Mouse (Mus musculus) forebrain, postnatal 0 days (tissue): ENCODE measurements at regions not wholly inside any gene's neighbourhood (a gene's known extent, or its start where the extent isn't known, plus 50 kb on each side); places are given as distances from the start of the nearest gene placed in this dataset.
A peak's percentile ranks its signal among the peaks of the same experiment; 100 is the strongest.

Experiments
- ATAC-seq: fragments of 200-750 bp; cut with Nextera tagmentation; 2 replicates; pipeline ENCODE4 v1.8.0; 2017; ENCODE audit warnings: mild to moderate bottlenecking, moderate library complexity
- DNase-seq: peaks from one replicate; pipeline ENCODE4 v3.0.0-alpha.2; 2015
- H3K27ac ChIP-seq: fragments of 300-500 bp; sonication (generic); 2 replicates; pipeline ENCODE4 v1.5.1; 2014; ENCODE audit warnings: low read depth, mild to moderate bottlenecking, antibody characterized with exemption, low read length, moderate library complexity, mixed read lengths
- H3K27me3 ChIP-seq: fragments of 300-500 bp; sonication (generic); 2 replicates; pipeline ENCODE4 v1.6.1; 2014; ENCODE audit warnings: mild to moderate bottlenecking, low read length, mixed read lengths; ENCODE audit not compliant: insufficient read depth
- H3K36me3 ChIP-seq: fragments of 300-500 bp; sonication (generic); 2 replicates; pipeline ENCODE4 v1.6.1; 2014; ENCODE audit warnings: mild to moderate bottlenecking, moderate library complexity; ENCODE audit not compliant: insufficient read depth
- H3K4me1 ChIP-seq: fragments of 300-500 bp; sonication (generic); 2 replicates; pipeline ENCODE4 v1.6.1; 2014; ENCODE audit warnings: antibody characterized with exemption; ENCODE audit not compliant: insufficient read depth
- H3K4me2 ChIP-seq: fragments of 300-500 bp; sonication (generic); 2 replicates; pipeline ENCODE4 v1.6.1; 2014; ENCODE audit warnings: low read depth, mild to moderate bottlenecking, moderate library complexity
- H3K4me3 ChIP-seq: fragments of 300-500 bp; sonication (generic); 2 replicates; pipeline ENCODE4 v1.5.1; 2014; ENCODE audit warnings: low read depth, low read length, mixed read lengths
- H3K9ac ChIP-seq: fragments of 300-500 bp; sonication (generic); 2 replicates; pipeline ENCODE4 v1.6.1; 2014; ENCODE audit warnings: mild to moderate bottlenecking
- H3K9me3 ChIP-seq: fragments of 300-500 bp; sonication (generic); 2 replicates; pipeline ENCODE4 v1.6.1; 2016; ENCODE audit warnings: low read length
- CTCF ChIP-seq: sonication (generic); IDR thresholded peaks from 2 replicates; pipeline ENCODE4 v1.5.1; 2016; ENCODE audit warnings: antibody characterized with exemption, control low read depth, low read depth
- WGBS: fragments of 180-500 bp; shearing (Covaris S2); extraction: QIAGEN DNeasy Blood & Tissue Kit; methylation state at CpG from one replicate; pipeline ENCODE4 v1.1.7; 2014; 5-methylcytosine and 5-hydroxymethylcytosine counted together

DNA sequence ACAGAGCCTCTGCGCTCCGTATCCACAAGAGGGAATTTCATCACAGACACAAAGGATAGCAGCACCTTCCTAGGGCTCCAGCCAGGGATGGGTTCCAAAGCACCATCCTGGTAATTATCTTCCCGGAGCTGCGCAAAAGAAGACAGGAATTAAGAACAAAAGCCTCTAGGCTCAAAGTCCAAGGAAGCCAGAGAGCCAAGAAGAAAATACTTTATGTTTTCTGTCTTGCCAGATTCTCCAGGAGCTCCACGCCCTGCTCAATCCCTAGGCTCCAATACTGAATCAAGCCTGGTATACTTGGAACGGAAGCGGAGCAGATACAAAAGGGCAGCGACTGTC, 54.4 kb downstream of the Irf2bpl start:
- 0 out of 2 replicates have a peak overlapping the region, but pooled peaks have one; percentile 14 for H3K9ac ChIP-seq
- H3K4me2 ChIP-seq, result no peak overlapping the region
- WGBS, result 43% methylated on average over 8 of the region's 8 CpGs
- TF ChIP-seq CTCF, result no peak
- H3K36me3 ChIP-seq, result no peaks in the 10 kb centered on the region
- no peak for ATAC-seq
- no peak overlapping the region for H3K27ac ChIP-seq
- H3K4me3 ChIP-seq, result no peak overlapping the region
- H3K9me3 ChIP-seq, result no peaks in the 10 kb centered on the region
- no peaks in the 10 kb centered on the region for H3K27me3 ChIP-seq
- no peak for DNase-seq
- H3K4me1 ChIP-seq, result peaks cover 23% of the 10 kb centered on the region

DNA sequence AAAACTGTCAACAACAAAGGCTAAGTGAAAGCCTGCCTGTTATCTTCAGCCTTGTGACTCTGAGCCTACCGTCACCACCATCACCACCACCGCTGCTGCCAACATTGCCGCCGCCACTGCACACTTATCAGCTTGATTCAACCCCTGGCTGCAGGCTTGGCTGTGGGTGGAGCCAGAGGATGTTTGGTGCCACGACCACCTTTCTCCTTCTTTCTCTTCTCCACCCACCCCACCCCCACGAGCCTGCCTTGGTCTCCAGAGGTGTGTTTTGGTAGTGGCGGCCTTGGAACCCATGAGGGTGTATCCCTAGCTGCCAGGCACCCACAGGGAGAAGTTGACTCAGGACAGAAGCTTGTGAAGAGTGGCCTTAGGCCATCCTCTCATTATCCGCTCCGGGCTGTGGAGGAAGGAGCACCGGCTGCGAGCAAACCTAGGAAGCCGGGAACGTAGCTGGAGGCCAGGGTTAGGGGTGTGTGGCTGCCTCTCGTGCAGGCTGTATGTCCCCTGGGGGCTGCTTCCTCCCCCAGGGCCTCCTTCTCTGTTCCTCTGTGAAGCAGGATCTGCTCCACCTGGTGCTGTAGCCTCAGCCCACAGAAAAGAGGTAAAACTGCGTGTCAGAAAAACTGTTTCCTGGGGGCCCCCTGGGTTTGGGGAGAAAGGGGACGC, 54.9 kb downstream of the Irf2bpl start:
- Histone ChIP-seq H3K4me1 (peaks cover 28% of the 10 kb centered on the region), H3K9me3 (no peaks in the 10 kb centered on the region), H3K4me2 (no peak overlapping the region), H3K36me3 (no peaks in the 10 kb centered on the region), H3K27ac (no peak overlapping the region), H3K27me3 (no peaks in the 10 kb centered on the region), H3K9ac (0 out of 2 replicates have a peak overlapping the region, but pooled peaks have one; percentile 14), H3K4me3 (no peak overlapping the region)
- DNase-seq, result no peak
- ATAC-seq, result no peak
- no peak for TF ChIP-seq CTCF
- 52% methylated on average over 16 of the region's 16 CpGs for WGBS

DNA sequence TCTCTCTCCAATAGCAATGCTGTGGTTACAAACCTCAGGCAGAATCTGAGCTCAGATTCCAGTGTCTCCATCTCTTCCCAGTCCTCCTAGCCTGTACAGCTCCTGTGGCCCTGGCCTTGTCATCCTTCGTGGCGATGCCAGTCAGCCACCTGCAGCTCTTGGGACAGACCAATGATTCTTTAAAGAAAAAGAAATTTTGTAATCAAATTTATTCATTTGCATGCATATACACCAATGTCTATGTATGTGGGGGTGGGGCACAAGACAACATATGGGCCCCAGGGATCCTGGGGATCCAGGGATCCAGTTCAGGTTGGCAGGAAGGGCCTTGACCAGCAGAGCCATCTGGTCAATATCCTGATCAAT, 57.4 kb downstream of the Irf2bpl start:
- 73% methylated on average over 2 of the region's 2 CpGs for WGBS
- Histone ChIP-seq H3K4me2 (no peak overlapping the region), H3K4me1 (peaks cover 33% of the 10 kb centered on the region), H3K27me3 (no peaks in the 10 kb centered on the region), H3K9me3 (no peaks in the 10 kb centered on the region), H3K36me3 (no peaks in the 10 kb centered on the region), H3K9ac (no peak overlapping the region), H3K27ac (peak overlapping the region; percentile 25), H3K4me3 (no peak overlapping the region)
- ATAC-seq, result no peak
- no peak for TF ChIP-seq CTCF
- DNase-seq, result no peak

DNA sequence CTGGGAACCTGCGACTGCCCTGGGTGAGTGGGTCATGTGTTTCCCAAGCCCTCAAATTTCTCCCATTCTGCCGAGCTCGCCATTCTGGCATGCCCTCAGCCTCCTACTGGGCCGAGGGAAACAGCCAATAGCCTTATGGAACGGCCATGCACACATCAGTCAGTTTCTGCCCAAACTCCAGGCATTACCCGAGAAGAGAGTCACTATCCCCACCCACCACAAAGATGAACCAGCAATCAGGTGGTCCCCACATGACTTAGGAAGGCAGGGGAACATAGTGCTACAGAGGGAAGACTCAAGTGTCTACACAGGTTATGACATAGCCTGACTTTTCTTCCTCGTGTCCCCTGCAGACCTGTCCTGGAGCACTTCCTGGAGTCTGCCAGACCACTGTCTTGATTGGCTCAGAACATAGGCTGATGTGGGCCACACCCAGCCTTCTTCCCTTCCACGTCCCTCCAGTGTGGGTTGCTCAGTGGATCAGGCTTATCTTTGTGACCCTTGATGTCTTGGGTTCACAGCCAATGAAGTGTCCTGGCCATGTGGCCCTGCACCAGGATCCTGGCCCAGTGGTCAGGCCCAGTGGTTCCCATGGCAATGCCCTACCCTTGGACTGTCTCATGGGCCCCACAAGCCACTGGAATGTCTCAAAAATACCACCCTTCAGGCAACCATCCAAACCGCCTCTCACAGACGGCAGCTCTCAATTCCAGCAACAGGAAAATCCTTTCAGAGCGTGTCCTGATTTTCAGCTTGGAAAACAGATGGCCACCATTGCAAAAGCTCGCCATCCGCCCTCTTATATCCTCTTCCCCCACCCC, 58.0 kb downstream of the Irf2bpl start:
- Histone ChIP-seq H3K4me3 (no peak overlapping the region), H3K36me3 (no peaks in the 10 kb centered on the region), H3K9me3 (no peaks in the 10 kb centered on the region), H3K4me2 (no peak overlapping the region), H3K27me3 (no peaks in the 10 kb centered on the region), H3K9ac (no peak overlapping the region), H3K27ac (peak overlapping the region; percentile 25), H3K4me1 (peaks cover 27% of the 10 kb centered on the region)
- no peak for DNase-seq
- ATAC-seq, result no peak
- 36% methylated on average over 13 of the region's 13 CpGs for WGBS
- TF ChIP-seq CTCF, result no peak

GRCm38 (mm10) chr12:86825584-86826419, 58.8 kb downstream of the Irf2bpl start:
- H3K9ac ChIP-seq, result no peak overlapping the region
- no peak for ATAC-seq
- DNase-seq, result no peak
- peak overlapping the region; percentile 96 for H3K27ac ChIP-seq
- H3K36me3 ChIP-seq, result no peaks in the 10 kb centered on the region
- peaks cover 26% of the 10 kb centered on the region for H3K4me1 ChIP-seq
- H3K27me3 ChIP-seq, result no peaks in the 10 kb centered on the region
- no peak for TF ChIP-seq CTCF
- no peaks in the 10 kb centered on the region for H3K9me3 ChIP-seq
- WGBS, result 28% methylated on average over 6 of the region's 6 CpGs
- no peak overlapping the region for H3K4me3 ChIP-seq
- H3K4me2 ChIP-seq, result no peak overlapping the region

DNA sequence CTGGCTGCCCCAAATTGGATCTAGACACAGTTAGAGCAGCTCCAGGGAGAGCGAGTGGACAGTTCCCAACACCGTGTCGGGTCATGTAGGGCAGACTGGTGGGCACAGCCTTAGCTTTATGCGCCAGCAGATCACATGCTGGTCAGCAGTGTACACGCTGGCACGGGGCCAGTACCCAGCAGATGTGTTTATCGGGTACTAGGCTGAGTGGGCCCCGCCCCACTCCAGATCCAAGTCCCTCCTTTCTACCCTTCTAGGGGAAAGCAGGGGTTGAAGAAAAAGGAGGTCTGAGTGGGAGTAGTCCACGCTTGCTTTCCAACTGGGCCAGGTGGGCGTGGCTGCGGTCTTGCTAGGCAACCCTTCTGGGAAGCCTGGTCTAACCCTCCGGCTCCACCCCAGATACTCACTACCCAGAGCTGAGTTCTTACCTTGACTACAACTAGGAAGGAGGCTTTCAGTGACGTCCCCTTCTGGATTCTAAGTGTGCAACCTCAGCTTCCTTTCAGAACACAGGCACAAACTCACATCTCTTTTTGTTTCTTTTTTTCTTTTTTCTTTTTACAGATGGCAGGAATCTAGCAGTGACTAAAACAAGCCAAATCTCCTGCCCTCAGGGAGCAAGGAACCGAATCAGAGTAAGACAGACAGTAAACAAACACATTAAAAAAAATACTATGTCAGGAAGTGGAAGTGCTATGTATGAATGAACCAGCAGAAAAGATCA, 59.6 kb downstream of the Irf2bpl start:
- Histone ChIP-seq H3K4me2 (peak overlapping the region; percentile 45; the same call in 1 of the 2 replicates), H3K27ac (peak overlapping the region; percentile 96), H3K4me1 (peaks cover 24% of the 10 kb centered on the region), H3K9ac (no peak overlapping the region), H3K9me3 (no peaks in the 10 kb centered on the region), H3K4me3 (no peak overlapping the region), H3K36me3 (no peaks in the 10 kb centered on the region), H3K27me3 (no peaks in the 10 kb centered on the region)
- 4% methylated on average over 14 of the region's 14 CpGs for WGBS
- DNase-seq (peak; percentile 66), ATAC-seq (peak; percentile 8; the same call in 1 of the 2 replicates)
- TF ChIP-seq CTCF, result no peak
